Mouse (Mus musculus): Measurements from ENCODE around the gene Gpr162. TPM values are rescaled to one million over a fixed set of nuclear protein-coding genes. Genes with fewer than 3 reads are reported as not detected.

Gpr162 gene
- polyA plus RNA-seq, 1 experiment from 2014 or later, result 0.59 TPM

GRCm38 (mm10) chr6:124888555-124889125 lies 24.9 kb upstream of the Gpr162 start:
- H3K27ac ChIP-seq (replicated peaks; ENCODE audit: low read depth, low read length), result no peak overlapping the region
- no peaks in the 10 kb centered on the region for H3K27me3 ChIP-seq (ENCODE audit: control insufficient read depth, insufficient read depth, low read length)
- 89% methylated on average over 6 of the region's 6 CpGs for WGBS
- H3K9me3 ChIP-seq (replicated peaks; ENCODE audit: control insufficient read depth, low read length), result no peaks in the 10 kb centered on the region
- H3K9ac ChIP-seq (replicated peaks; ENCODE audit: low read length), result no peak overlapping the region
- H3K36me3 ChIP-seq (replicated peaks; ENCODE audit: control insufficient read depth, insufficient read depth, low read depth, low read length), result no peaks in the 10 kb centered on the region
- no peaks in the 10 kb centered on the region for H3K4me1 ChIP-seq (ENCODE audit: control insufficient read depth, insufficient read depth, low read length)
- H3K4me2 ChIP-seq (ENCODE audit: low read depth, low read length), result no peak overlapping the region
- H3K4me3 ChIP-seq (ENCODE audit: low read depth, low read length), result no peak overlapping the region
- no peak for DNase-seq (ENCODE audit: low spot score)
- no peak for ATAC-seq (replicated peaks; ENCODE audit: insufficient number of reproducible peaks, low FRiP score, low TSS enrichment, low read depth)

GRCm38 (mm10) chr6:124887986-124888385 lies 24.2 kb upstream of the Gpr162 start, which contains the start of gene Cd4:
Gene Cd4, minus strand, starts transcription at chr6:124888221.
- Histone ChIP-seq H3K9ac (replicated peaks; ENCODE audit: low read length) (no peak within 1 kb of the TSS), H3K4me2 (ENCODE audit: low read depth, low read length) (no peak within 1 kb of the TSS), H3K36me3 (replicated peaks; ENCODE audit: control insufficient read depth, insufficient read depth, low read depth, low read length) (no peaks in the 10 kb centered on the region), H3K27me3 (ENCODE audit: control insufficient read depth, insufficient read depth, low read length) (no peaks in the 10 kb centered on the region), H3K27ac (replicated peaks; ENCODE audit: low read depth, low read length) (no peak within 1 kb of the TSS), H3K4me1 (ENCODE audit: control insufficient read depth, insufficient read depth, low read length) (no peaks in the 10 kb centered on the region), H3K4me3 (ENCODE audit: low read depth, low read length) (no peak within 1 kb of the TSS), H3K9me3 (replicated peaks; ENCODE audit: control insufficient read depth, low read length) (no peaks in the 10 kb centered on the region)
- WGBS, result 89% methylated on average over 9 of the region's 9 CpGs
- no peak for DNase-seq (ENCODE audit: low spot score)
- no peak for ATAC-seq (replicated peaks; ENCODE audit: insufficient number of reproducible peaks, low FRiP score, low TSS enrichment, low read depth)

DNA sequence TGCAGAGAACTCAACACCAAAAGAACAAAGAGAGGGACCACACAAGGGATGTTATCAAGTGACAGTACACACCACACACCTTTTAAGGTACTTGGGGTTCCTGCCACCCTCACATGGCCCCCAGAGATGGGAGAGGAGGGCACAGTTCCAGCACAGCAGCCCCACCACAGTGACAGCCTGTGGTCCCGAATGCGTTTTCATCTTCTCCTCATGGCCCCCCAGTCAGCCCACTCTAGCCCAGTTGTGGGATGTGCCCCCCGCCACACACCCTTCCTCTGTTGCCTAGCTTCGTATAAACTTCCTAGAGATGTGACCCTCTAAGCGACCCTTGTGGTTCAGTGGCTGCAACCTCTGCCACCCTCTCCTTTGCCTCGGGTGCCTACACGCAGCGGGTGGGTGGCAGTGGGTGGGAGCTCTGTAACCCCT lies 22.2 kb upstream of the Gpr162 start:
- no peak for DNase-seq (ENCODE audit: low spot score)
- 86% methylated on average over 8 of the region's 8 CpGs for WGBS
- Histone ChIP-seq H3K4me1 (ENCODE audit: control insufficient read depth, insufficient read depth, low read length) (no peaks in the 10 kb centered on the region), H3K4me3 (ENCODE audit: low read depth, low read length) (no peak overlapping the region), H3K36me3 (replicated peaks; ENCODE audit: control insufficient read depth, insufficient read depth, low read depth, low read length) (no peaks in the 10 kb centered on the region), H3K27ac (replicated peaks; ENCODE audit: low read depth, low read length) (no peak overlapping the region), H3K4me2 (ENCODE audit: low read depth, low read length) (no peak overlapping the region), H3K9ac (replicated peaks; ENCODE audit: low read length) (no peak overlapping the region), H3K27me3 (ENCODE audit: control insufficient read depth, insufficient read depth, low read length) (no peaks in the 10 kb centered on the region), H3K9me3 (replicated peaks; ENCODE audit: control insufficient read depth, low read length) (no peaks in the 10 kb centered on the region)
- ATAC-seq (replicated peaks; ENCODE audit: insufficient number of reproducible peaks, low FRiP score, low TSS enrichment, low read depth), result no peak

GRCm38 (mm10) chr6:124884714-124885500 lies 21.1 kb upstream of the Gpr162 start:
- Histone ChIP-seq H3K9ac (replicated peaks; ENCODE audit: low read length) (no peak overlapping the region), H3K27ac (replicated peaks; ENCODE audit: low read depth, low read length) (no peak overlapping the region), H3K4me3 (ENCODE audit: low read depth, low read length) (no peak overlapping the region), H3K4me2 (ENCODE audit: low read depth, low read length) (no peak overlapping the region), H3K36me3 (replicated peaks; ENCODE audit: control insufficient read depth, insufficient read depth, low read depth, low read length) (no peaks in the 10 kb centered on the region), H3K27me3 (ENCODE audit: control insufficient read depth, insufficient read depth, low read length) (no peaks in the 10 kb centered on the region), H3K9me3 (replicated peaks; ENCODE audit: control insufficient read depth, low read length) (no peaks in the 10 kb centered on the region), H3K4me1 (ENCODE audit: control insufficient read depth, insufficient read depth, low read length) (no peaks in the 10 kb centered on the region)
- DNase-seq (ENCODE audit: low spot score), result no peak
- 81% methylated on average over 10 of the region's 10 CpGs for WGBS
- no peak for ATAC-seq (replicated peaks; ENCODE audit: insufficient number of reproducible peaks, low FRiP score, low TSS enrichment, low read depth)

DNA sequence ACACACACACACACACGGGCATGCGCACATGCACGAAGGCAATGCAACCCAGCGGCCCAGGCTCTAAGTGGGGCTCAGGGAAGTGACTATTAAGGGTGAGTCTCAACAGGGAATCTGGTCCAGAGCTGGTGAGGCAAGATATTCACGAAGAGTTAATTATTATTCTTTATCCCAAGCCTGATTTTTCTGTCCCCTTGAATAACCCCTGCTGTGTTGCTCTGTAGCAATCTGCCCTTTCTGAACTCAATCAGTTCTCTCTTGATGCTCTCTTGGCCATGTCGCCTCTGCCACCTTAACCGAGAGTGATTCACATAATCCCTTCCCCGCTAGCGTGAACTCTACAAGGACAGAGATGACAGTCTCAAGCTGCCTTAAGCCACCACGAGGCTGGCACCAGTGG lies 19.6 kb upstream of the Gpr162 start:
- Histone ChIP-seq H3K36me3 (replicated peaks; ENCODE audit: control insufficient read depth, insufficient read depth, low read depth, low read length) (no peaks in the 10 kb centered on the region), H3K27ac (replicated peaks; ENCODE audit: low read depth, low read length) (no peak overlapping the region), H3K4me2 (ENCODE audit: low read depth, low read length) (no peak overlapping the region), H3K4me3 (ENCODE audit: low read depth, low read length) (no peak overlapping the region), H3K9ac (replicated peaks; ENCODE audit: low read length) (no peak overlapping the region), H3K27me3 (ENCODE audit: control insufficient read depth, insufficient read depth, low read length) (no peaks in the 10 kb centered on the region), H3K9me3 (replicated peaks; ENCODE audit: control insufficient read depth, low read length) (no peaks in the 10 kb centered on the region), H3K4me1 (ENCODE audit: control insufficient read depth, insufficient read depth, low read length) (no peaks in the 10 kb centered on the region)
- DNase-seq (ENCODE audit: low spot score) (no peak), ATAC-seq (replicated peaks; ENCODE audit: insufficient number of reproducible peaks, low FRiP score, low TSS enrichment, low read depth) (no peak)
- WGBS, result 73% methylated on average over 10 of the region's 10 CpGs

DNA sequence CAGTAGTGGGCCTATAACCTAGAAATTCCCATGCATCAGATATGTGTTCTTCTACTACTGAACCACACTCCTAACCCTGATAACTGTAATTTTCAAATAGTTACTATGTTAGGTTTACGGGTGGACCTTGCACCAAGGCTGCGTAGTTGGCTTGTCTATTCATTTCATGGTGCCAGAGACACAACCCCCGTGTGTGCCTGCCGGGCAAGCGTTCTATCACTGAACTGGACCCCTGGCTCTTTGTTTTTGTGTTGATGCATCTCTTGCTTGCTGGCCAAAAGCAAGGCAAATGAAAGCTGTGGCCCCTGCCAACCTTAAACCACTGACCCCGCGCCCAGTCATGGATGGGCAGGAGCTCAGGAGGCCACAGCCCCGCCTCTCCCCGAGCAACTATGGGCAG lies 18.0 kb upstream of the Gpr162 start:
- 89% methylated on average over 9 of the region's 9 CpGs for WGBS
- Histone ChIP-seq H3K4me2 (ENCODE audit: low read depth, low read length) (no peak overlapping the region), H3K9ac (replicated peaks; ENCODE audit: low read length) (no peak overlapping the region), H3K27ac (replicated peaks; ENCODE audit: low read depth, low read length) (no peak overlapping the region), H3K27me3 (ENCODE audit: control insufficient read depth, insufficient read depth, low read length) (no peaks in the 10 kb centered on the region), H3K9me3 (replicated peaks; ENCODE audit: control insufficient read depth, low read length) (no peaks in the 10 kb centered on the region), H3K4me1 (ENCODE audit: control insufficient read depth, insufficient read depth, low read length) (no peaks in the 10 kb centered on the region), H3K4me3 (ENCODE audit: low read depth, low read length) (no peak overlapping the region), H3K36me3 (replicated peaks; ENCODE audit: control insufficient read depth, insufficient read depth, low read depth, low read length) (no peaks in the 10 kb centered on the region)
- DNase-seq (ENCODE audit: low spot score) (no peak), ATAC-seq (replicated peaks; ENCODE audit: insufficient number of reproducible peaks, low FRiP score, low TSS enrichment, low read depth) (no peak)

GRCm38 (mm10) chr6:124879390-124879789 lies 15.6 kb upstream of the Gpr162 start:
- H3K9ac ChIP-seq (replicated peaks; ENCODE audit: low read length), result no peak overlapping the region
- ATAC-seq (replicated peaks; ENCODE audit: insufficient number of reproducible peaks, low FRiP score, low TSS enrichment, low read depth), result no peak
- H3K4me2 ChIP-seq (ENCODE audit: low read depth, low read length), result no peak overlapping the region
- no peak for DNase-seq (ENCODE audit: low spot score)
- no peaks in the 10 kb centered on the region for H3K4me1 ChIP-seq (ENCODE audit: control insufficient read depth, insufficient read depth, low read length)
- H3K27me3 ChIP-seq (ENCODE audit: control insufficient read depth, insufficient read depth, low read length), result no peaks in the 10 kb centered on the region
- no peaks in the 10 kb centered on the region for H3K9me3 ChIP-seq (replicated peaks; ENCODE audit: control insufficient read depth, low read length)
- WGBS, result 55% methylated on average over 6 of the region's 6 CpGs
- no peaks in the 10 kb centered on the region for H3K36me3 ChIP-seq (replicated peaks; ENCODE audit: control insufficient read depth, insufficient read depth, low read depth, low read length)
- no peak overlapping the region for H3K27ac ChIP-seq (replicated peaks; ENCODE audit: low read depth, low read length)
- no peak overlapping the region for H3K4me3 ChIP-seq (ENCODE audit: low read depth, low read length)

- no peak overlapping the region for H3K27ac ChIP-seq (replicated peaks; ENCODE audit: low read depth, low read length)
- H3K36me3 ChIP-seq (replicated peaks; ENCODE audit: control insufficient read depth, insufficient read depth, low read depth, low read length), result no peaks in the 10 kb centered on the region
- no peak for ATAC-seq (replicated peaks; ENCODE audit: insufficient number of reproducible peaks, low FRiP score, low TSS enrichment, low read depth)
- no peaks in the 10 kb centered on the region for H3K9me3 ChIP-seq (replicated peaks; ENCODE audit: control insufficient read depth, low read length)
- H3K4me2 ChIP-seq (ENCODE audit: low read depth, low read length), result no peak overlapping the region
- no peaks in the 10 kb centered on the region for H3K27me3 ChIP-seq (ENCODE audit: control insufficient read depth, insufficient read depth, low read length)
- no peaks in the 10 kb centered on the region for H3K4me1 ChIP-seq (ENCODE audit: control insufficient read depth, insufficient read depth, low read length)
- no peak for DNase-seq (ENCODE audit: low spot score)
- 45% methylated on average over 3 of the region's 3 CpGs for WGBS
- no peak overlapping the region for H3K4me3 ChIP-seq (ENCODE audit: low read depth, low read length)
- H3K9ac ChIP-seq (replicated peaks; ENCODE audit: low read length), result no peak overlapping the region
These were observed 10.6 kb upstream of the Gpr162 start for GRCm38 (mm10) chr6:124874348-124874747.
